Mouse (Mus musculus) embryonic facial prominence, embryonic 15.5 days (tissue): ENCODE data around the gene Clnk. TPM values are rescaled to one million over a fixed set of nuclear protein-coding genes. Genes with fewer than 3 reads are reported as not detected.

Source experiments
- ATAC-seq: fragments of 200-750 bp; cut with Nextera tagmentation; 2 replicates; pipeline ENCODE4 v1.8.0; 2017; ENCODE audit warnings: low read depth, moderate TSS enrichment; ENCODE audit not compliant: insufficient number of reproducible peaks, low FRiP score, low TSS enrichment
- H3K27ac ChIP-seq: fragments of 300-500 bp; sonication (generic); replicated peaks from 2 replicates; pipeline ENCODE4 v1.5.1; 2015; ENCODE audit warnings: mild to moderate bottlenecking, inconsistent platforms
- H3K27me3 ChIP-seq: fragments of 300-500 bp; sonication (generic); 2 replicates; pipeline ENCODE4 v1.6.1; 2015; ENCODE audit warnings: inconsistent platforms
- H3K36me3 ChIP-seq: fragments of 300-500 bp; sonication (generic); 2 replicates; pipeline ENCODE4 v1.6.1; 2015; ENCODE audit warnings: mild to moderate bottlenecking, inconsistent platforms
- H3K4me1 ChIP-seq: fragments of 300-500 bp; sonication (generic); 2 replicates; pipeline ENCODE4 v1.6.1; 2015; ENCODE audit warnings: inconsistent platforms
- H3K4me2 ChIP-seq: fragments of 300-500 bp; sonication (generic); replicated peaks from 2 replicates; pipeline ENCODE4 v1.6.1; 2015; ENCODE audit warnings: mild to moderate bottlenecking, inconsistent platforms
- H3K4me3 ChIP-seq: fragments of 300-500 bp; sonication (generic); replicated peaks from 2 replicates; pipeline ENCODE4 v1.5.1; 2015; ENCODE audit warnings: mild to moderate bottlenecking, inconsistent platforms
- H3K9ac ChIP-seq: fragments of 300-500 bp; sonication (generic); 2 replicates; pipeline ENCODE4 v1.6.1; 2015; ENCODE audit warnings: inconsistent platforms
- H3K9me3 ChIP-seq: fragments of 300-500 bp; sonication (generic); replicated peaks from 2 replicates; pipeline ENCODE4 v1.6.1; 2016; ENCODE audit warnings: inconsistent platforms
- WGBS: fragments of 180-500 bp; shearing (Covaris S2); methylation state at CpG from one replicate; pipeline ENCODE4 v1.1.7; 2015; 5-methylcytosine and 5-hydroxymethylcytosine counted together
- polyA plus RNA-seq: library from polyadenylated mRNA; unstranded; fragments of >200 nt; fragmentation: Nextera tagmentation; extraction: Ambion mirVana; gene quantifications from 2 replicates; pipeline ENCODE4 v1.2.1, GENCODE M21; 2015

The Clnk gene
- polyA plus RNA-seq, 1 experiment from 2014 or later, result 0.25 TPM

DNA sequence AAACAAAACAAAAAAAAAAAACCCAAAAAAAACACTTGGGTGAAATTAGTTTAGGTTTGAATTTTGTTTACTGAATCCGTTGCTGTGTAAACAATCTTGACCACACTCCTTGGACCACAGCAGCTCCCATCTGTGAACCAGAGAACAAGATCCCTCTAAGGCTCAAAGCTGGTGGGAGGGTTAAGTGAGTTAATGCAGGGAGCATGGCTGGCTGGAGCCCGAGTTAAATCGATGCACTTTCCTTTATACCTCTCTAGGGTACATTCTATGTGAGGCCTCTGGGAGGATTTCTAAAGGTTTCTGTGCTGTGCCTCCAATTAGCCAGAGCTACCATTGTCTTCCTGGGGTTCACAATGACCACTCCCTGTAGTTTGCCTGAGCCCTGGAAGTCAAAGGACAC, 1.2 kb downstream of the Clnk start:
- Histone ChIP-seq H3K9ac (no peak overlapping the region), H3K4me2 (no peak overlapping the region), H3K4me1 (peaks cover 5% of the 10 kb centered on the region; the same call in 1 of the 2 replicates), H3K27me3 (no peaks in the 10 kb centered on the region), H3K9me3 (no peaks in the 10 kb centered on the region), H3K27ac (no peak overlapping the region), H3K4me3 (no peak overlapping the region), H3K36me3 (no peaks in the 10 kb centered on the region)
- ATAC-seq, result no peak
- 31% methylated on average over 3 of the region's 3 CpGs for WGBS

- H3K4me2 ChIP-seq, result no peak overlapping the region
- no peak overlapping the region for H3K27ac ChIP-seq
- H3K4me1 ChIP-seq, result peaks cover under 1% of the 10 kb centered on the region; the same call in 1 of the 2 replicates
- no peak; the same call in 1 of the 2 replicates for ATAC-seq
- WGBS, result 35% methylated on average over 1 of the region's 1 CpGs
- H3K4me3 ChIP-seq, result no peak overlapping the region
- no peaks in the 10 kb centered on the region for H3K27me3 ChIP-seq
- no peaks in the 10 kb centered on the region for H3K36me3 ChIP-seq
- H3K9ac ChIP-seq, result no peak overlapping the region
- H3K9me3 ChIP-seq, result no peaks in the 10 kb centered on the region
Measured at GRCm38 (mm10) chr5:38874931-38875330, 1.7 kb downstream of the Clnk start.

DNA sequence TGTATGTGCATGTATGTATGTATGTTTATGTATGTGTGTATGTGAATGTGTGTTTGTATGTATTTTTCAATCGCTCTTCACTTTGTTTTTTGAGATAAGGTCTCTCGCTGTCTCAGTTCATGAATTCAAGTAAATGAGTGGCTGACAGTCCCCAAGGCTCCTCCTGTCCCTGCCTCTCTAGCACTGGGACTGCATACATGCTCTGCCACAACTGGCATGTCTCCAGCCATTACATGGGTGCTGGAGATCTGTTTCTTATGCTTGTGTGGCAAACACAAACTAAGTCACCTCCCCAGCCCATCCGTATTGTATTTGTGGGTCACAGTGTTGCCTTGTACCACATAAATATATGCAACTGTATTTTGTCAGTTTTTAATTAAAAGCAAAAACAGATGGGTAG, 3.7 kb downstream of the Clnk start:
- no peaks in the 10 kb centered on the region for H3K9me3 ChIP-seq
- H3K27ac ChIP-seq, result no peak overlapping the region
- H3K4me2 ChIP-seq, result no peak overlapping the region
- 90% methylated on average over 3 of the region's 3 CpGs for WGBS
- no peak for ATAC-seq
- no peak overlapping the region for H3K4me3 ChIP-seq
- no peaks in the 10 kb centered on the region for H3K4me1 ChIP-seq
- no peaks in the 10 kb centered on the region for H3K27me3 ChIP-seq
- H3K36me3 ChIP-seq, result no peaks in the 10 kb centered on the region
- no peak overlapping the region for H3K9ac ChIP-seq

GRCm38 (mm10) chr5:38871591-38871990, 5.0 kb downstream of the Clnk start:
- Histone ChIP-seq H3K4me2 (no peak overlapping the region), H3K9ac (no peak overlapping the region), H3K36me3 (no peaks in the 10 kb centered on the region), H3K27me3 (no peaks in the 10 kb centered on the region), H3K9me3 (no peaks in the 10 kb centered on the region), H3K4me1 (no peaks in the 10 kb centered on the region), H3K4me3 (no peak overlapping the region), H3K27ac (no peak overlapping the region)
- 56% methylated on average over 2 of the region's 2 CpGs for WGBS
- ATAC-seq, result no peak

GRCm38 (mm10) chr5:38870485-38870884, 6.1 kb downstream of the Clnk start:
- ATAC-seq, result no peak
- no peak overlapping the region for H3K9ac ChIP-seq
- 63% methylated on average over 12 of the region's 12 CpGs for WGBS
- H3K27ac ChIP-seq, result no peak overlapping the region
- no peaks in the 10 kb centered on the region for H3K36me3 ChIP-seq
- no peaks in the 10 kb centered on the region for H3K27me3 ChIP-seq
- no peaks in the 10 kb centered on the region for H3K9me3 ChIP-seq
- H3K4me3 ChIP-seq, result no peak overlapping the region
- no peaks in the 10 kb centered on the region for H3K4me1 ChIP-seq
- no peak overlapping the region for H3K4me2 ChIP-seq

- no peaks in the 10 kb centered on the region for H3K27me3 ChIP-seq
- 77% methylated on average over 9 of the region's 9 CpGs for WGBS
- no peak overlapping the region for H3K27ac ChIP-seq
- no peaks in the 10 kb centered on the region for H3K36me3 ChIP-seq
- H3K4me1 ChIP-seq, result no peaks in the 10 kb centered on the region
- H3K4me3 ChIP-seq, result no peak overlapping the region
- H3K9ac ChIP-seq, result no peak overlapping the region
- ATAC-seq, result no peak
- no peaks in the 10 kb centered on the region for H3K9me3 ChIP-seq
- no peak overlapping the region for H3K4me2 ChIP-seq
Measured at GRCm38 (mm10) chr5:38869976-38870375, 6.6 kb downstream of the Clnk start.

DNA sequence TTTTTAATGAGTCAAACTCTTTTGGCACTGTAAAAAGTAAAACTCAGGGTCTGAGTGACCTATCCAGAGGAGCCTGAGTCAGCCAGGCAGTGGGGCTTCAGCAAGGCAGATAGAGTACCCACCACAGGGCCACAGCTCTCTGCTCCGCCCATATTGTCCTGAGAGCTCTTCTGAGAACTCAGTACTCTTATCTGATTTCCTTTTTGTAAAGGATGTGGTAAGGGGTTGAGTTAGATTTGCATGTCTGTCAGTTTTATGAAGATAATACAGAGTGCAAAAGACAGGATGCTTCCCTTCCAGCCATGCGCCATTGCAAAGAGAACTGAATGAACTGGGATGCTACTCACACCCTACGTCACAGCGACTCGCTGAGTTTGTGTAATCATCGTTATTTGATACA, 12.0 kb downstream of the Clnk start:
- Histone ChIP-seq H3K4me3 (no peak overlapping the region), H3K9ac (no peak overlapping the region), H3K9me3 (no peaks in the 10 kb centered on the region), H3K27ac (no peak overlapping the region), H3K27me3 (no peaks in the 10 kb centered on the region), H3K4me2 (no peak overlapping the region), H3K4me1 (no peaks in the 10 kb centered on the region), H3K36me3 (no peaks in the 10 kb centered on the region)
- 85% methylated on average over 6 of the region's 6 CpGs for WGBS
- no peak for ATAC-seq

DNA sequence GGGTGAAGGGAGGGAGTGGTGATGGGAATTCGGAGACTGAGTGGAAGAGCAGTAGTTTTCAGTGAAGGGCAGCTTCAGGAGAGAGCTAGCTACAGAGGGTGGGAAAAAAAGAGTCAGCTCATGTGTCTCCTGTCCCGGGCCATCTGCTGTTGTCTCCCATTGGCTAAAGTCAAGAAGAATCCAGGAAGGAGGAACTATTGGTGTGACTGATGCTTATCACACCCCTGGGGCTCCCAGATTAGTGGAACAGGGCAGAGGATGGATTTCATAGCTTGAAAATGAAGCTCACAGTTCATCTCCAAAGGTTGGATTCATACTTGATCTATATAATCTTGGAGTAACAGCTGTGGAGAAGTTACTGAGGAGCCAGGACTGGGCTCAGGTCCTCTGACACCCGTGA, 13.6 kb downstream of the Clnk start:
- WGBS, result 46% methylated on average over 3 of the region's 3 CpGs
- H3K9me3 ChIP-seq, result no peaks in the 10 kb centered on the region
- no peak overlapping the region for H3K9ac ChIP-seq
- H3K4me2 ChIP-seq, result no peak overlapping the region
- H3K4me3 ChIP-seq, result no peak overlapping the region
- no peak overlapping the region for H3K27ac ChIP-seq
- H3K36me3 ChIP-seq, result no peaks in the 10 kb centered on the region
- 0 out of 2 replicates have a peak, but pooled peaks cover 4% of the 10 kb centered on the region for H3K4me1 ChIP-seq
- ATAC-seq, result no peak
- no peaks in the 10 kb centered on the region for H3K27me3 ChIP-seq

DNA sequence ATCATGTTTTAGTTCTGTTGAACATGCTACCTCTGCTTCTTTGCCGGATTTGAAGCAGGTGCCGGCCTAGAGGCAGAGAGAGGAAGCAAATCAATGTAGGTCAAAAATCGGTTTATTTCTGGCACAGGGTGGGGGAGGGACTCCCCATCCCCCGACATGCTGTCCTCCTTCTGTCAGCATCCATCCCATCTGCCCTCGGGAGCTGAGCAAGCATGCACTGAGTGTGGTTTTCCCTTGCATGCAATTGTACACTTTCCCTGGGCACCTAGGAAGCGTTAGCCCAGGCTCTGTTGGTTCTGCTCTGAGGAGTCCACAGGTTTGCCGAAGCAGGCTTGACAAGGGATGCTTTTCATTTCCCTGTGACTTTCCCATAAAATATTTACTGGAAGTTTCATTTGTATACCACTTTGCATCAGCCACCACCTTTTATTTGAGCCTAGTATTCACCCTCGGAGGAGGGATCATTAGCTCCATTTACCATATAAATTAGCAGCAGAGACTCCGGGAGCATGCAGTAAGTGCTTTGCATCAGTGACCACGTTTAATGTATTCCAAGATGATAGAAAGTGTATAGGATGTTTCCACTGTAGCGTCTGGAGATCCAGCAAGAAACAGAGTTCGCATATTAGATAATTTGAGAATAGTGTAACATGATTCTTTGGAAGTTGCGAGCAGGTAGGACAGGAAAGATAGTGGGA, 14.2 kb downstream of the Clnk start:
- no peaks in the 10 kb centered on the region for H3K9me3 ChIP-seq
- no peaks in the 10 kb centered on the region for H3K36me3 ChIP-seq
- H3K4me1 ChIP-seq, result 0 out of 2 replicates have a peak, but pooled peaks cover 4% of the 10 kb centered on the region
- H3K4me3 ChIP-seq, result no peak overlapping the region
- no peak overlapping the region for H3K4me2 ChIP-seq
- H3K9ac ChIP-seq, result no peak overlapping the region
- WGBS, result 52% methylated on average over 13 of the region's 13 CpGs
- no peak for ATAC-seq
- H3K27me3 ChIP-seq, result no peaks in the 10 kb centered on the region
- H3K27ac ChIP-seq, result no peak overlapping the region

DNA sequence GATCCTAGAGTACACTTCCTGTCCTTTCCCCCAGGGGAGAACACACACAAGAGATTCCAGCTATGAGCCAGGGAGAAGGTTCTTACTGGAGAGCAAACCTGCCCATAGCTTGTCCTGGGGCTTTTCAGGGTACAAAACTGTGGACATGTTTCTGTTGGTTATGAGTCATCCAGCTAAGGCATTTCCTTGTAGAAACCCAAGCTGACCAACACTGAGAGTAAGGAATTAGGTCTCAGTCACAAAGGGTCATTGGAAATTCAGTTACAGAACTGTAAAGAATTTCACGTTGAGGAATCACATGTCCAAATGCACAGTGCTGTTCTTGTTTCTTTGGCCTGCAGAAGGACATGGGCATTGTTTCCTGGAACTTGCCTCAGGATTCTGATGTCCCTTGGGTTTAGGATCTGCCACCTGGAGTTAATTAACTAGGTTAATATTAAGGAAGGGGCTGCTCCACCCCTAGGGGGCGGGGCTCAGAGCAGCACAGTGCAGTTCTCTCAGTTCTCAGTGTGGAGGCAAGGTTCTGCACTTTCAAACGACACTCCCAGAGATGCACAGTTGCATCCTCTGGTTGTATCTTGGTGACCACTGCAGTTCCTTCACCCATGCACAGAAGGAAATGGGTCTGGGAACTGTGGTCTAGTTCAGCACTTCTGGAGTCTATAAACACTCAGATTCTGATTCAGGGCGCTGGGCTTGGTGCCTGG, 18.4 kb downstream of the Clnk start:
- Histone ChIP-seq H3K27me3 (no peaks in the 10 kb centered on the region), H3K9me3 (no peaks in the 10 kb centered on the region), H3K36me3 (no peaks in the 10 kb centered on the region), H3K4me3 (no peak overlapping the region), H3K27ac (no peak overlapping the region), H3K4me2 (no peak overlapping the region), H3K9ac (no peak overlapping the region), H3K4me1 (0 out of 2 replicates have a peak, but pooled peaks cover 4% of the 10 kb centered on the region)
- WGBS, result 36% methylated on average over 4 of the region's 4 CpGs
- no peak for ATAC-seq

- no peak overlapping the region for H3K27ac ChIP-seq
- no peak for ATAC-seq
- no peak overlapping the region for H3K4me2 ChIP-seq
- no peaks in the 10 kb centered on the region for H3K9me3 ChIP-seq
- no peak overlapping the region for H3K9ac ChIP-seq
- H3K4me1 ChIP-seq, result 0 out of 2 replicates have a peak, but pooled peaks cover 4% of the 10 kb centered on the region
- 56% methylated on average over 1 of the region's 1 CpGs for WGBS
- no peak overlapping the region for H3K4me3 ChIP-seq
- no peaks in the 10 kb centered on the region for H3K36me3 ChIP-seq
- H3K27me3 ChIP-seq, result no peaks in the 10 kb centered on the region
Measured at GRCm38 (mm10) chr5:38857591-38857990, 19.0 kb downstream of the Clnk start.
